Mouse (Mus musculus) CH12.LX (cell line): Measurements from ENCODE around the gene Ndufc2. TPM values are rescaled to one million over a fixed set of nuclear protein-coding genes. Genes with fewer than 3 reads are reported as not detected.

Experiments used
- DNase-seq: peaks from one replicate; pipeline ENCODE4 v3.0.0-alpha.2; 2013; ENCODE audit errors: extremely low read depth
- H3K27ac ChIP-seq: 2 replicates; pipeline ENCODE4 v1.5.1; 2012; ENCODE audit warnings: low read depth, mild to moderate bottlenecking, control low read depth, moderate library complexity; ENCODE audit not compliant: insufficient read depth
- H3K27me3 ChIP-seq: replicated peaks from 2 replicates; pipeline ENCODE3; 2012; ENCODE audit warnings: inconsistent platforms
- H3K36me3 ChIP-seq, 2 experiments: replicated peaks in 1 of 2; 2 replicates each; pipeline versions ENCODE3 to v1.6.1; 2012; ENCODE audit warnings: inconsistent platforms in 1 of 2, low read length in 1 of 2, mild to moderate bottlenecking in 1 of 2, mixed read lengths in 1 of 2, moderate library complexity in 1 of 2; ENCODE audit not compliant: control insufficient read depth in 1 of 2, insufficient read depth in 1 of 2
- H3K4me1 ChIP-seq, 2 experiments: 2 replicates each; pipeline ENCODE4 v1.6.1; 2012; ENCODE audit warnings: inconsistent platforms in 1 of 2, moderate library complexity in 1 of 2; ENCODE audit not compliant: insufficient read depth in 2 of 2, control insufficient read depth in 1 of 2
- H3K4me2 ChIP-seq: 2 replicates; pipeline ENCODE4 v1.6.1; 2012; ENCODE audit warnings: low read depth, mild to moderate bottlenecking, control low read depth; ENCODE audit not compliant: poor library complexity, insufficient read depth, severe bottlenecking
- H3K4me3 ChIP-seq, 3 experiments: fragments of 150-350 bp in 1 of 3; sonication (generic) in 1 of 3; replicated peaks in 1 of 3; 2 replicates each; pipeline versions ENCODE3 to v1.5.1; 2011 to 2012; ENCODE audit warnings: low read depth in 2 of 3, low read length in 2 of 3, mild to moderate bottlenecking in 2 of 3, moderate library complexity in 2 of 3, control low read depth in 1 of 3, improper control_type of control experiment in 1 of 3, inconsistent platforms in 1 of 3, mixed read lengths in 1 of 3; ENCODE audit not compliant: poor library complexity in 1 of 3
- H3K79me2 ChIP-seq: replicated peaks from 2 replicates; pipeline ENCODE4 v1.6.1; 2012; ENCODE audit warnings: mild to moderate bottlenecking, moderate library complexity; ENCODE audit not compliant: control insufficient read depth, poor library complexity, insufficient read depth, severe bottlenecking; ENCODE audit errors: extremely low read depth
- H3K9ac ChIP-seq: 2 replicates; pipeline ENCODE4 v1.6.1; 2012; ENCODE audit warnings: low read depth, mild to moderate bottlenecking, control low read depth, moderate library complexity; ENCODE audit not compliant: insufficient read depth
- H3K9me3 ChIP-seq: replicated peaks from 2 replicates; pipeline ENCODE3; 2012; ENCODE audit warnings: low read length, inconsistent platforms, mixed read lengths
- BHLHE40 ChIP-seq: IDR thresholded peaks from 2 replicates; pipeline ENCODE4 v1.6.1; 2011; ENCODE audit warnings: mild to moderate bottlenecking, low read depth, low read length, improper control_type of control experiment
- CHD1 ChIP-seq: IDR thresholded peaks from 2 replicates; pipeline ENCODE4 v1.6.1; 2012; ENCODE audit warnings: low read depth, low read length, improper control_type of control experiment, inconsistent platforms
- CHD2 ChIP-seq: IDR thresholded peaks from 2 replicates; pipeline ENCODE4 v1.6.1; 2011; ENCODE audit warnings: low read length, improper control_type of control experiment
- CTCF ChIP-seq, 2 experiments: IDR thresholded peaks in 1 of 2; conservative IDR thresholded peaks in 1 of 2; 2 replicates each; pipeline ENCODE4 v1.5.1; 2011 to 2012; ENCODE audit warnings: low read depth in 2 of 2, low read length in 2 of 2, improper control_type of control experiment in 1 of 2, inconsistent platforms in 1 of 2, mild to moderate bottlenecking in 1 of 2, moderate library complexity in 1 of 2
- E2F4 ChIP-seq: IDR thresholded peaks from 2 replicates; pipeline ENCODE4 v1.6.1; 2011; ENCODE audit warnings: low read depth, low read length, improper control_type of control experiment; ENCODE audit not compliant: insufficient replicate concordance
- ELF1 ChIP-seq: IDR thresholded peaks from 2 replicates; pipeline ENCODE4 v1.6.1; 2014; ENCODE audit warnings: low read depth, mild to moderate bottlenecking, inconsistent platforms, low read length, improper control_type of control experiment
- EP300 ChIP-seq: IDR thresholded peaks from 2 replicates; pipeline ENCODE4 v1.6.1; 2011; ENCODE audit warnings: low read length, improper control_type of control experiment
- ETS1 ChIP-seq: conservative IDR thresholded peaks from 2 replicates; pipeline ENCODE4 v1.6.1; 2012; ENCODE audit warnings: low read depth, mild to moderate bottlenecking, inconsistent platforms, low read length, improper control_type of control experiment, moderate library complexity
- IRF4 ChIP-seq: IDR thresholded peaks from 2 replicates; pipeline ENCODE4 v1.6.1; 2014; ENCODE audit warnings: low read depth, mild to moderate bottlenecking, inconsistent platforms, low read length, improper control_type of control experiment
- JUN ChIP-seq: IDR thresholded peaks from 2 replicates; pipeline ENCODE4 v1.6.1; 2011; ENCODE audit warnings: low read depth, mild to moderate bottlenecking, low read length, improper control_type of control experiment, moderate library complexity; ENCODE audit not compliant: insufficient read depth
- JUND ChIP-seq: conservative IDR thresholded peaks from 2 replicates; pipeline ENCODE4 v1.6.1; 2011; ENCODE audit warnings: low read depth, low read length, improper control_type of control experiment
- MAZ ChIP-seq: IDR thresholded peaks from 2 replicates; pipeline ENCODE4 v1.6.1; 2012; ENCODE audit warnings: low read depth, mild to moderate bottlenecking, inconsistent platforms, low read length, improper control_type of control experiment, moderate library complexity
- MEF2A ChIP-seq: IDR thresholded peaks from 2 replicates; pipeline ENCODE4 v1.6.1; 2014; ENCODE audit warnings: low read depth, mild to moderate bottlenecking, inconsistent platforms, low read length, improper control_type of control experiment, borderline replicate concordance
- MXI1 ChIP-seq: IDR thresholded peaks from 2 replicates; pipeline ENCODE4 v1.6.1; 2011; ENCODE audit warnings: mild to moderate bottlenecking, low read depth, low read length, improper control_type of control experiment
- MYC ChIP-seq: IDR thresholded peaks from 2 replicates; pipeline ENCODE4 v1.6.1; 2011; ENCODE audit warnings: low read depth, mild to moderate bottlenecking, improper control_type of control experiment, low read length
- NELFE ChIP-seq: IDR thresholded peaks from 2 replicates; pipeline ENCODE4 v1.6.1; 2011; ENCODE audit warnings: low read depth, low read length, improper control_type of control experiment
- NRF1 ChIP-seq: IDR thresholded peaks from 2 replicates; pipeline ENCODE4 v1.6.1; 2014; ENCODE audit warnings: low read depth, mild to moderate bottlenecking, inconsistent platforms, low read length, improper control_type of control experiment, moderate library complexity
- PAX5 ChIP-seq: IDR thresholded peaks from 2 replicates; pipeline ENCODE4 v1.6.1; 2012; ENCODE audit warnings: low read length, inconsistent platforms, mixed read lengths
- POLR2A ChIP-seq: IDR thresholded peaks from 2 replicates; pipeline ENCODE4 v1.6.1; 2011; ENCODE audit warnings: low read depth, mild to moderate bottlenecking, improper control_type of control experiment, low read length
- POLR2AphosphoS2 ChIP-seq: IDR thresholded peaks from 2 replicates; pipeline ENCODE4 v1.6.1; 2011; ENCODE audit warnings: low read depth, low read length, improper control_type of control experiment
- RCOR1 ChIP-seq: conservative IDR thresholded peaks from 2 replicates; pipeline ENCODE4 v1.6.1; 2012; ENCODE audit warnings: low read depth, mild to moderate bottlenecking, inconsistent platforms, low read length, improper control_type of control experiment
- SMC3 ChIP-seq: IDR thresholded peaks from 2 replicates; pipeline ENCODE4 v1.6.1; 2011; ENCODE audit warnings: low read depth, low read length, improper control_type of control experiment
- TBP ChIP-seq: conservative IDR thresholded peaks from 2 replicates; pipeline ENCODE4 v1.6.1; 2011; ENCODE audit warnings: low read depth, low read length, improper control_type of control experiment
- TCF12 ChIP-seq: IDR thresholded peaks from 2 replicates; pipeline ENCODE4 v1.6.1; 2014; ENCODE audit warnings: low read depth, mild to moderate bottlenecking, inconsistent platforms, low read length, improper control_type of control experiment
- UBTF ChIP-seq: IDR thresholded peaks from 2 replicates; pipeline ENCODE4 v1.6.1; 2012; ENCODE audit warnings: low read depth, mild to moderate bottlenecking, inconsistent platforms, low read length, improper control_type of control experiment, moderate library complexity
- USF2 ChIP-seq: conservative IDR thresholded peaks from 2 replicates; pipeline ENCODE4 v1.6.1; 2011; ENCODE audit warnings: low read depth, low read length, improper control_type of control experiment
- ZC3H11A ChIP-seq: IDR thresholded peaks from 2 replicates; pipeline ENCODE4 v1.6.1; 2012; ENCODE audit warnings: low read depth, mild to moderate bottlenecking, inconsistent platforms, low read length, improper control_type of control experiment
- ZKSCAN1 ChIP-seq: IDR thresholded peaks from 2 replicates; pipeline ENCODE4 v1.6.1; 2012; ENCODE audit warnings: low read depth, inconsistent platforms, low read length, improper control_type of control experiment, borderline replicate concordance
- ZMIZ1 ChIP-seq: IDR thresholded peaks from 2 replicates; pipeline ENCODE4 v1.6.1; 2012; ENCODE audit warnings: low read depth, mild to moderate bottlenecking, inconsistent platforms, low read length, improper control_type of control experiment
- ZNF384 ChIP-seq: IDR thresholded peaks from 2 replicates; pipeline ENCODE4 v1.6.1; 2012; ENCODE audit warnings: low read depth, low read length, improper control_type of control experiment, inconsistent platforms
- dilution Hi-C: fragments of 300-500 bp; cut with MboI; formaldehyde crosslinking; loops from 2 replicates; pipeline ENCODE4 v1.14.3; 2020; ENCODE audit warnings: low sequenced_read_pairs; ENCODE audit not compliant: extremely low pct_unique_long_range_greater_than_20kb, extremely low pct_ligation_motif_present
- in situ Hi-C: fragments of 300-500 bp; cut with MboI; formaldehyde crosslinking; loops from 3 replicates; pipeline ENCODE4 v1.14.3; 2019; ENCODE audit warnings: low sequenced_read_pairs, low pct_ligation_motif_present, low pct_unique_long_range_greater_than_20kb, mixed read lengths
- polyA plus RNA-seq: library from polyadenylated mRNA; unstranded; fragments of >175 nt; gene quantifications from 2 replicates; pipeline ENCODE4 v1.2.1, GENCODE M21; 2012; ENCODE audit warnings: low read depth; ENCODE audit not compliant: insufficient read length
- total RNA-seq, 2 experiments: library from RNA; depleted of rRNA; stranded (reverse); fragments of 300-350 nt in 1 of 2; fragments of >200 nt in 1 of 2; gene quantifications; 2 replicates each; pipeline ENCODE4 v1.2.3; 2012 to 2014

Gene Ndufc2
- total and polyA plus RNA-seq, 3 experiments = 217 to 352 (median 352) TPM

DNA sequence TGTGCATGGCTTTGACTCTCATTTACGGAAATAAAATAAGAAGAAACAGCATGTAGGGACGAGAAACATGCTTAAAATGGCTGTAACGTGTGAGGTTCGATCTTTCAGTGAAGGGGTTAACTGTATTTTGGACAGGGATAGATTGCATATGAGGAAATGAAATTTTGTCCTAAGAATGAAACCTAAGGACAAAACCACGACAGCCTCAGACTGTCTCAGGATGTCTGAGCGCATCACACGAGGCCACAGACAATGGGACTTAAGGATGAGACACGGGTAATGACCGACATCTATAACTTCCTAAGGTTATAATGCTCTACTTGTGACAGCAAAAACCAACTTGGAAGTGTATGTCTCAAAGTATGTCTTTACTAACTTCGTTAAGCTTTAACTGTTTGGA is 34.7 kb downstream of the Ndufc2 start:
- no peak overlapping the region for H3K4me2 ChIP-seq
- TF ChIP-seq ELF1 = no peak
- no peak for TF ChIP-seq E2F4
- no peak for TF ChIP-seq POLR2AphosphoS2
- TF ChIP-seq ZKSCAN1 = no peak
- TF ChIP-seq ZNF384 = no peak
- no peak for TF ChIP-seq POLR2A
- no peak for TF ChIP-seq CTCF (conservative IDR thresholded peaks at IDR 0.05 in 1 of 2, IDR thresholded peaks at IDR 0.05 in 1 of 2; ENCODE audit: low read depth in 2 of 2, low read length in 2 of 2)
- TF ChIP-seq BHLHE40 = no peak
- TF ChIP-seq MXI1 = no peak
- no peak for TF ChIP-seq EP300
- TF ChIP-seq PAX5 = no peak
- no peak for TF ChIP-seq JUND
- TF ChIP-seq RCOR1 = no peak
- TF ChIP-seq CHD2 = no peak
- TF ChIP-seq SMC3 = no peak
- TF ChIP-seq TCF12 = no peak
- no peak for TF ChIP-seq MAZ
- TF ChIP-seq NRF1 = no peak
- no peak for TF ChIP-seq CHD1
- no peak for TF ChIP-seq USF2
- TF ChIP-seq, all 38 proteins: peak for 0
- in situ Hi-C loops (loop anchor here (25.0 kb wide), 2 partner anchors 253 to 528 kb away; partner anchors contain the start of gene Clns1a), dilution Hi-C loops (no loop called here)
- DNase-seq = no peak
- no peak overlapping the region for H3K4me3 ChIP-seq
- no peaks in the 10 kb centered on the region for H3K9me3 ChIP-seq
- H3K9ac ChIP-seq = no peak overlapping the region
- H3K4me1 ChIP-seq = peaks cover under 1 to 16% of the 10 kb centered on the region in 2 experiments; a peak in 3 of 4 replicates
- H3K27ac ChIP-seq = no peak overlapping the region
- no peaks in the 10 kb centered on the region for H3K36me3 ChIP-seq
- no peaks in the 10 kb centered on the region for H3K79me2 ChIP-seq
- H3K27me3 ChIP-seq = no peaks in the 10 kb centered on the region

DNA sequence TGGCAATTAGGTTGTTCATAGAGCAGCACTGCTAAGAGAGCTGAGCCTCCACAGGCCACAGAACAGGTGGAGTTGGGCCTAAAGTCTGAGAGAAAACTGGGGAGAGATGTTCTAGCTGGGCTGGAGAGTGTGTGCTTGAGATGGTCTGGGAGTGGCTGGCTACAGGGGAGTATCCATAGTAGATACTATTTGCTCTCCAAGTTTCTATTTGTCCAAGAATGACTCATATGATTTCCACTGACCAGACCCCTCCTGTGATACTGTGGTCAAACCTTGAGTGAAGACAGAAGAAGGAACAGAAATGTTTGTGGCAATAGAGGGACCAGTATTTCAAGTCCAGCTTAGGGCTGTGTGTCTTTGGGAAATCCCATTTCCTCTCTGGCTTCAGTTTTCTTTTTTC is 39.2 kb downstream of the Ndufc2 start:
- H3K4me2 ChIP-seq = no peak overlapping the region
- H3K79me2 ChIP-seq = no peaks in the 10 kb centered on the region
- no peak overlapping the region for H3K27ac ChIP-seq
- no peak overlapping the region for H3K4me3 ChIP-seq
- peaks cover 0 to 8% of the 10 kb centered on the region in 2 experiments; a peak in 1 of 4 replicates for H3K4me1 ChIP-seq
- DNase-seq = no peak
- no peak overlapping the region for H3K9ac ChIP-seq
- dilution Hi-C loops (no loop called here), in situ Hi-C loops (loop anchor here (25.0 kb wide), 2 partner anchors 248 to 523 kb away; partner anchors contain the start of gene Clns1a)
- H3K36me3 ChIP-seq = no peaks in the 10 kb centered on the region
- H3K9me3 ChIP-seq = peaks cover 7% of the 10 kb centered on the region
- H3K27me3 ChIP-seq = no peaks in the 10 kb centered on the region
- TF ChIP-seq MYC (no peak), TCF12 (no peak), IRF4 (no peak), ZC3H11A (no peak), CHD1 (no peak), ZKSCAN1 (no peak), JUN (no peak), NRF1 (no peak), ZMIZ1 (no peak), POLR2A (no peak), ELF1 (no peak), SMC3 (no peak), NELFE (no peak), MXI1 (no peak), MEF2A (no peak), ETS1 (no peak), TBP (no peak), UBTF (no peak)
